Mouse (Mus musculus): ENCODE results near the gene Cd4. TPM values are rescaled to one million over a fixed set of nuclear protein-coding genes. Genes with fewer than 3 reads are reported as not detected.

Gene Cd4
- total and polyA plus RNA-seq, 2 experiments, result 0.46 to 0.83 TPM

- no peaks in the 10 kb centered on the region for H3K27me3 ChIP-seq (ENCODE audit: control insufficient read depth, insufficient read depth, low read length)
- WGBS, result 69% methylated on average over 4 of the region's 4 CpGs
- H3K27ac ChIP-seq (replicated peaks; ENCODE audit: insufficient read depth, low read depth, low read length), result no peak overlapping the region; the same call in 1 of the 2 replicates
Measured at GRCm38 (mm10) chr6:124921539-124921938, 33.5 kb upstream of the Cd4 start.

GRCm38 (mm10) chr6:124920318-124921085 is 32.5 kb upstream of the Cd4 start:
- no peaks in the 10 kb centered on the region for H3K36me3 ChIP-seq (ENCODE audit: control insufficient read depth, insufficient read depth, low read length)
- peaks cover 16% of the 10 kb centered on the region; the same call in 1 of the 2 replicates for H3K4me1 ChIP-seq (ENCODE audit: control insufficient read depth, insufficient read depth, low read length)
- no peaks in the 10 kb centered on the region for H3K27me3 ChIP-seq (ENCODE audit: control insufficient read depth, insufficient read depth, low read length)
- no peak for DNase-seq (ENCODE audit: extremely low read depth, low read depth, low spot score)
- H3K27ac ChIP-seq (replicated peaks; ENCODE audit: insufficient read depth, low read depth, low read length), result peak overlapping the region; percentile 96
- WGBS, result 43% methylated on average over 9 of the region's 9 CpGs
- no peak for TF ChIP-seq CTCF (IDR thresholded peaks at IDR 0.05; ENCODE audit: low read depth, low read length)
- no peak for TF ChIP-seq POLR2A (IDR thresholded peaks at IDR 0.05; ENCODE audit: extremely low read depth, insufficient read depth, low read length)
- no peak overlapping the region for H3K4me3 ChIP-seq (ENCODE audit: insufficient read depth, low read depth, low read length)
- no peak overlapping the region for H3K9ac ChIP-seq (ENCODE audit: low read depth, low read length)
- H3K79me2 ChIP-seq (ENCODE audit: control insufficient read depth, insufficient read depth, low read length), result peaks cover 2% of the 10 kb centered on the region; the same call in 1 of the 2 replicates

More at GRCm38 (mm10) chr6:124921539-124921938, 33.5 kb upstream of the Cd4 start:
- TF ChIP-seq POLR2A (IDR thresholded peaks at IDR 0.05; ENCODE audit: extremely low read depth, insufficient read depth, low read length) (no peak), CTCF (IDR thresholded peaks at IDR 0.05; ENCODE audit: low read depth, low read length) (no peak)
- no peak overlapping the region for H3K9ac ChIP-seq (ENCODE audit: low read depth, low read length)
- H3K4me3 ChIP-seq (ENCODE audit: insufficient read depth, low read depth, low read length), result no peak overlapping the region
- H3K79me2 ChIP-seq (ENCODE audit: control insufficient read depth, insufficient read depth, low read length), result peaks cover 2% of the 10 kb centered on the region; the same call in 1 of the 2 replicates
- H3K4me1 ChIP-seq (ENCODE audit: control insufficient read depth, insufficient read depth, low read length), result peaks cover 17% of the 10 kb centered on the region; the same call in 1 of the 2 replicates
- no peaks in the 10 kb centered on the region for H3K36me3 ChIP-seq (ENCODE audit: control insufficient read depth, insufficient read depth, low read length)
- DNase-seq (ENCODE audit: extremely low read depth, low read depth, low spot score), result no peak

- Histone ChIP-seq H3K79me2 (ENCODE audit: control insufficient read depth, insufficient read depth, low read length) (peaks cover 2% of the 10 kb centered on the region; the same call in 1 of the 2 replicates), H3K27ac (replicated peaks; ENCODE audit: insufficient read depth, low read depth, low read length) (peak within 1 kb of the TSS; percentile 96), H3K9ac (ENCODE audit: low read depth, low read length) (peak within 1 kb of the TSS; percentile 69), H3K4me3 (ENCODE audit: insufficient read depth, low read depth, low read length) (peak within 1 kb of the TSS; percentile 43), H3K27me3 (ENCODE audit: control insufficient read depth, insufficient read depth, low read length) (no peaks in the 10 kb centered on the region), H3K4me1 (ENCODE audit: control insufficient read depth, insufficient read depth, low read length) (peaks cover 21% of the 10 kb centered on the region), H3K36me3 (ENCODE audit: control insufficient read depth, insufficient read depth, low read length) (no peaks in the 10 kb centered on the region)
- DNase-seq (ENCODE audit: extremely low read depth, low read depth, low spot score), result peak; percentile 99
- TF ChIP-seq CTCF (IDR thresholded peaks at IDR 0.05; ENCODE audit: low read depth, low read length), result no peak
- peak; percentile 34; the same call in 1 of the 2 replicates for TF ChIP-seq POLR2A (IDR thresholded peaks at IDR 0.05; ENCODE audit: extremely low read depth, insufficient read depth, low read length)
- 3% methylated on average over 13 of the region's 13 CpGs for WGBS
Measured at GRCm38 (mm10) chr6:124919695-124920317, 31.8 kb upstream of the Cd4 start, which contains the start of gene Ptms. Gene Ptms, minus strand, starts transcription at chr6:124920103.

- no peaks in the 10 kb centered on the region for H3K27me3 ChIP-seq (ENCODE audit: control insufficient read depth, insufficient read depth, low read length)
- H3K4me1 ChIP-seq (ENCODE audit: control insufficient read depth, insufficient read depth, low read length), result peaks cover 29% of the 10 kb centered on the region
- peak overlapping the region; percentile 31; the same call in 1 of the 2 replicates for H3K9ac ChIP-seq (ENCODE audit: low read depth, low read length)
- DNase-seq (ENCODE audit: extremely low read depth, low read depth, low spot score), result no peak
- peak overlapping the region; percentile 53 for H3K27ac ChIP-seq (replicated peaks; ENCODE audit: insufficient read depth, low read depth, low read length)
- WGBS, result 24% methylated on average over 13 of the region's 14 CpGs
- no peak for TF ChIP-seq POLR2A (IDR thresholded peaks at IDR 0.05; ENCODE audit: extremely low read depth, insufficient read depth, low read length)
- no peak for TF ChIP-seq CTCF (IDR thresholded peaks at IDR 0.05; ENCODE audit: low read depth, low read length)
- H3K4me3 ChIP-seq (ENCODE audit: insufficient read depth, low read depth, low read length), result no peak overlapping the region
- peaks cover 3% of the 10 kb centered on the region; the same call in 1 of the 2 replicates for H3K36me3 ChIP-seq (ENCODE audit: control insufficient read depth, insufficient read depth, low read length)
- peaks cover 2% of the 10 kb centered on the region; the same call in 1 of the 2 replicates for H3K79me2 ChIP-seq (ENCODE audit: control insufficient read depth, insufficient read depth, low read length)
Measured at GRCm38 (mm10) chr6:124918890-124919627, 31.0 kb upstream of the Cd4 start.

GRCm38 (mm10) chr6:124918331-124918690 is 30.3 kb upstream of the Cd4 start:
- no peak for DNase-seq (ENCODE audit: extremely low read depth, low read depth, low spot score)
- Histone ChIP-seq H3K27ac (replicated peaks; ENCODE audit: insufficient read depth, low read depth, low read length) (peak overlapping the region; percentile 92), H3K79me2 (ENCODE audit: control insufficient read depth, insufficient read depth, low read length) (peaks cover 2% of the 10 kb centered on the region; the same call in 1 of the 2 replicates), H3K9ac (ENCODE audit: low read depth, low read length) (peak overlapping the region; percentile 100), H3K27me3 (ENCODE audit: control insufficient read depth, insufficient read depth, low read length) (no peaks in the 10 kb centered on the region), H3K36me3 (ENCODE audit: control insufficient read depth, insufficient read depth, low read length) (peaks cover 8% of the 10 kb centered on the region; the same call in 1 of the 2 replicates), H3K4me3 (ENCODE audit: insufficient read depth, low read depth, low read length) (peak overlapping the region; percentile 95), H3K4me1 (ENCODE audit: control insufficient read depth, insufficient read depth, low read length) (peaks cover 31% of the 10 kb centered on the region)
- TF ChIP-seq POLR2A (IDR thresholded peaks at IDR 0.05; ENCODE audit: extremely low read depth, insufficient read depth, low read length) (no peak), CTCF (IDR thresholded peaks at IDR 0.05; ENCODE audit: low read depth, low read length) (no peak)
- 13% methylated on average over 7 of the region's 7 CpGs for WGBS
